ENCODE assay signal across 8 mouse cellular contexts in genomic region chr11:58307411-58308080, GRCm38 (mm10). TPM values are rescaled to one million over a fixed set of nuclear protein-coding genes. Genes with fewer than 3 reads are reported as not detected.
DNase-seq lines count a peak whose midpoint lies in the region; ATAC-seq lines count a peak whose summit lies in the region.

No protein-coding gene starts in this region.

- H3K27me3 ChIP-seq in limb, embryonic 13.5 days = no peaks in the 10 kb centered on the region
- peaks cover 3% of the 10 kb centered on the region for H3K27me3 ChIP-seq in midbrain, embryonic 13.5 days

- peak; percentile 51 to 60 for DNase-seq in adrenal gland, adult 18-20 months (ENCODE audit: low spot score in 2 of 2)
- DNase-seq in adrenal gland, postnatal 4 days (ENCODE audit: low spot score in 2 of 2) = no peak
- peak; percentile 68 to 69 for DNase-seq in cerebellum, postnatal 25 days
- DNase-seq in gastrocnemius, postnatal 10 days = peak; percentile 53
- peak; percentile 76 for DNase-seq in induced T-regulatory cell, adult 2 months (ENCODE audit: low read depth)
- peak; percentile 29 to 31 for DNase-seq in spleen, postnatal 14 days (ENCODE audit: low spot score in 2 of 2)

- H3K9ac ChIP-seq in limb, embryonic 13.5 days = peak overlapping the region; percentile 76
- peak overlapping the region; percentile 69 for H3K9ac ChIP-seq in midbrain, embryonic 13.5 days (replicated peaks)

- H3K27ac ChIP-seq in limb, embryonic 13.5 days = peak overlapping the region; percentile 79; the same call in 1 of the 2 replicates
- peak overlapping the region; percentile 67 for H3K27ac ChIP-seq in midbrain, embryonic 13.5 days

- peak overlapping the region; percentile 90 for H3K4me2 ChIP-seq in limb, embryonic 13.5 days (replicated peaks)
- H3K4me2 ChIP-seq in midbrain, embryonic 13.5 days (replicated peaks) = peak overlapping the region; percentile 81

- peak overlapping the region; percentile 56 for H3K4me3 ChIP-seq in limb, embryonic 13.5 days
- peak overlapping the region; percentile 49 for H3K4me3 ChIP-seq in midbrain, embryonic 13.5 days (replicated peaks)

- peak; percentile 41 for ATAC-seq in limb, embryonic 13.5 days (ENCODE audit: low FRiP score, low read depth)
- peak; percentile 57 for ATAC-seq in midbrain, embryonic 13.5 days

- WGBS in limb, embryonic 13.5 days = under 1% methylated on average over 37 of the region's 42 CpGs
- under 1% methylated on average over 42 of the region's 42 CpGs for WGBS in midbrain, embryonic 13.5 days

- H3K36me3 ChIP-seq in limb, embryonic 13.5 days = peaks cover 19% of the 10 kb centered on the region
- peaks cover 16% of the 10 kb centered on the region; the same call in 1 of the 2 replicates for H3K36me3 ChIP-seq in midbrain, embryonic 13.5 days

- peaks cover 20% of the 10 kb centered on the region for H3K4me1 ChIP-seq in limb, embryonic 13.5 days
- peaks cover 24% of the 10 kb centered on the region for H3K4me1 ChIP-seq in midbrain, embryonic 13.5 days (replicated peaks)

- no peaks in the 10 kb centered on the region for H3K9me3 ChIP-seq in limb, embryonic 13.5 days
- H3K9me3 ChIP-seq in midbrain, embryonic 13.5 days = no peaks in the 10 kb centered on the region

RNA-seq across cellular contexts. Expression of gene Zfp692, which starts 0.7 kb away (rescaled TPM):
- total RNA-seq in adrenal gland, adult 18-20 months (2021) = 10 to 100 TPM; 10.5 to 11.9 TPM
- 10 to 100 TPM; 13.4 to 15.0 TPM for total RNA-seq in adrenal gland, postnatal 4 days (2021)
- 1 to 10 TPM; 3.5 to 5.3 TPM for total RNA-seq in gastrocnemius, postnatal 10 days (2021)
- 26.7 and 26.8 TPM in 2 replicates for polyA plus RNA-seq in limb, embryonic 13.5 days (2015; fragmentation: Nextera tagmentation; extraction: Ambion mirVana)
- 26.0 and 28.8 TPM in 2 replicates for polyA plus RNA-seq in midbrain, embryonic 13.5 days (2015; fragmentation: Nextera tagmentation; extraction: Ambion mirVana)

RNA-seq across cellular contexts. Expression of gene Zfp672, which starts 22.6 kb away (rescaled TPM):
- total RNA-seq in adrenal gland, adult 18-20 months (2021) = 10 to 100 TPM; 48.7 to 58.7 TPM
- total RNA-seq in adrenal gland, postnatal 4 days (2021) = 10 to 100 TPM; 45.8 to 49.7 TPM
- 10 to 100 TPM; 31.0 to 41.3 TPM for total RNA-seq in gastrocnemius, postnatal 10 days (2021)
- 32.6 and 38.8 TPM in 2 replicates for polyA plus RNA-seq in limb, embryonic 13.5 days (2015; fragmentation: Nextera tagmentation; extraction: Ambion mirVana)
- polyA plus RNA-seq in midbrain, embryonic 13.5 days (2015; fragmentation: Nextera tagmentation; extraction: Ambion mirVana) = 38.6 and 39.7 TPM in 2 replicates

RNA-seq across cellular contexts. Expression of gene Sh3bp5l, which starts 23.0 kb away (rescaled TPM):
- total RNA-seq in adrenal gland, adult 18-20 months (2021) = 10 to 100 TPM; 38.5 to 39.3 TPM
- 10 to 100 TPM; 47.4 to 54.1 TPM for total RNA-seq in adrenal gland, postnatal 4 days (2021)
- total RNA-seq in gastrocnemius, postnatal 10 days (2021) = 10 to 100 TPM; 28.0 to 30.3 TPM
- 35.7 and 36.9 TPM in 2 replicates for polyA plus RNA-seq in limb, embryonic 13.5 days (2015; fragmentation: Nextera tagmentation; extraction: Ambion mirVana)
- polyA plus RNA-seq in midbrain, embryonic 13.5 days (2015; fragmentation: Nextera tagmentation; extraction: Ambion mirVana) = 48.4 and 50.7 TPM in 2 replicates

RNA-seq across cellular contexts. Expression of gene 4930438A08Rik, which starts 32.9 kb away (rescaled TPM):
- total RNA-seq in adrenal gland, adult 18-20 months (2021) = not detected
- total RNA-seq in adrenal gland, postnatal 4 days (2021) = under 1 TPM; 0.28 to 0.85 TPM
- total RNA-seq in gastrocnemius, postnatal 10 days (2021) = not detected
- 0.09 TPM in 1 of 2 replicates, not detected in the other for polyA plus RNA-seq in limb, embryonic 13.5 days (2015; fragmentation: Nextera tagmentation; extraction: Ambion mirVana)
- not detected in 2 replicates for polyA plus RNA-seq in midbrain, embryonic 13.5 days (2015; fragmentation: Nextera tagmentation; extraction: Ambion mirVana)

Comparison
In these comparisons a context has a peak if more than half of its experiments do, and no peak if none do; other contexts are left out.
1. DNase-seq: peak in adrenal gland, adult 18-20 months (2 of 2), cerebellum, postnatal 25 days (2 of 2), gastrocnemius, postnatal 10 days (single experiment), induced T-regulatory cell, adult 2 months (single experiment) and spleen, postnatal 14 days (2 of 2); none in adrenal gland, postnatal 4 days (0 of 2).